Mouse (Mus musculus) lung, adult 2 months (tissue): ENCODE results near the gene Atp6v0e. TPM values are rescaled to one million over a fixed set of nuclear protein-coding genes. Genes with fewer than 3 reads are reported as not detected.
A peak's percentile ranks its signal among the peaks of the same experiment; 100 is the strongest.

Source experiments
- DNase-seq: peaks from one replicate; pipeline ENCODE4 v3.0.0; 2022
- H3K4me1 ChIP-seq: fragments of 200-500 bp; 2 replicates; pipeline ENCODE4 v1.6.1; 2011; ENCODE audit warnings: low read length; ENCODE audit not compliant: control insufficient read depth, insufficient read depth
- H3K4me3 ChIP-seq: fragments of 200-500 bp; replicated peaks from 2 replicates; pipeline ENCODE3; 2011; ENCODE audit warnings: low read depth, mild to moderate bottlenecking, control low read depth, low read length; ENCODE audit errors: extremely low read depth
- CTCF ChIP-seq: fragments of 200-500 bp; IDR thresholded peaks from 2 replicates; pipeline ENCODE4 v1.5.1; 2011; ENCODE audit warnings: mild to moderate bottlenecking, low read length, control low read depth; ENCODE audit not compliant: insufficient read depth
- POLR2A ChIP-seq: fragments of 200-500 bp; IDR thresholded peaks from 2 replicates; pipeline ENCODE4 v1.6.1; 2011; ENCODE audit warnings: low read depth, mild to moderate bottlenecking, control low read depth, low read length, borderline replicate concordance; ENCODE audit errors: extremely low read depth
- WGBS: fragments of 180-500 bp; shearing (Covaris S2); methylation state at CpG from one replicate; pipeline ENCODE4 v1.1.7; 2018; 5-methylcytosine and 5-hydroxymethylcytosine counted together
- polyA plus RNA-seq: library from polyadenylated mRNA; depleted of rRNA; stranded (reverse); fragments of >200 nt; gene quantifications from 2 replicates; pipeline ENCODE4 v1.2.3, GENCODE M21; 2012

Gene Atp6v0e
- polyA plus RNA-seq, 1 experiment: 219 TPM

GRCm38 (mm10) chr17:26708499-26708898, 45.5 kb downstream of the Atp6v0e start:
- Histone ChIP-seq H3K4me3 (no peak overlapping the region), H3K4me1 (no peaks in the 10 kb centered on the region)
- no peak for TF ChIP-seq POLR2A
- no peak for TF ChIP-seq CTCF
- no peak for DNase-seq

DNA sequence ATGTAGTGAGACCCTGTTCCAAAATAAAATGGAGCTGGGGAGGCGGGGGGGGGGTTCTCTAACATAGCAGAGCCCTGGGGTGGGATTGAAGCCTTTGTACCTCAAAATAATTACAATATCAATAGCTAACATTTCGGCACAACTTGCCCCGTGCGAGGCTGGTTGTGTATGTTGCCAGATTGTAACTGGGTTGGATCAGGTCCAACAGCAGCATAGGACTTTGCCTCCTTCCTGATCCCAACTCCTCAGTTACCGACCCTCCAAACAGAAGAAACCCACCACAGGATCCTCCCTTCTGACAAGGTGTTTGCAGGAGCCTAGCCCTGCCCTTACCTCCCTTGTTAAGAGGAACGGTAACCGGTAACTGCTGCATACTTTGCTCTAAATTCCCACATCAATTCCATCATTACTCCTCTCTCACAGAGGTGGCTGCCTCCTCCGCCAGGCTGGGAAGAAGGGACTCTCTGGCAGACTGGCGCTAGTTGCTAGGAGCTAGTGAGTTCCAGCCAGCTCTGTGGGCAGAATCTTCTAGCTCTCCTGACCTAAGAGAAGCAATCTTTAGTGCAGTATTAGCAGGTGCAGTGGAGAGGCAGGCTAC, 46.1 kb downstream of the Atp6v0e start:
- no peak for DNase-seq
- Histone ChIP-seq H3K4me1 (no peaks in the 10 kb centered on the region), H3K4me3 (no peak overlapping the region)
- WGBS: 45% methylated on average over 9 of the region's 9 CpGs
- TF ChIP-seq CTCF (no peak), POLR2A (no peak)

DNA sequence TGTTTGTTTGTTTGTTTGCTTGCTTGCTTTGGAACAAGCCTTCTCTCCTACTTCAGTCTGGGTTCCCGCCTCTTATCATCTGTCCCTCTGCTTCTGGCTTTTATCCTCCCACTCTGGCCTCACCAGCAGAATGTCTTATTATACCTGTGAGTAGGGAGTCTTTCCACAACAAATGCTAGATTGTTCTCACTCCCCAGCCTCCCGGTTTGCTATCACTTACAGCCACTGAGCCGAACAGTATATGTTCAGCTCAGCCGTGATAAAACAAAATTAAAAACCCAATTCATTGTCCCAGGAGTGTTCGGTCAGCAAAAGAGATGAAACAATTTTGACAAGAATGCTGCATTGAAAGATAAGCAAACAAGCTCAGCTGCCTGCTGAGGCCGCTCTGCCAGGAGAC, 47.0 kb downstream of the Atp6v0e start:
- 0 out of 2 replicates have a peak, but pooled peaks cover 2% of the 10 kb centered on the region for H3K4me1 ChIP-seq
- no peak overlapping the region for H3K4me3 ChIP-seq
- no peak for DNase-seq
- no peak for TF ChIP-seq CTCF
- TF ChIP-seq POLR2A: no peak
- WGBS: 49% methylated on average over 6 of the region's 6 CpGs

GRCm38 (mm10) chr17:26715271-26715758, 52.3 kb downstream of the Atp6v0e start, which contains the start of gene Crebrf:
TSS of gene Crebrf (plus strand) at chr17:26715650.
- Histone ChIP-seq H3K4me1 (0 out of 2 replicates have a peak, but pooled peaks cover 2% of the 10 kb centered on the region), H3K4me3 (peak within 1 kb of the TSS; percentile 94)
- DNase-seq: peak; percentile 96
- WGBS: under 1% methylated on average over 41 of the region's 41 CpGs
- peak; percentile 65; the same call in 1 of the 2 replicates for TF ChIP-seq POLR2A
- TF ChIP-seq CTCF: no peak

- TF ChIP-seq CTCF (no peak), POLR2A (peak; percentile 74; the same call in 1 of the 2 replicates)
- WGBS: under 1% methylated on average over 74 of the region's 75 CpGs
These were observed 53.1 kb downstream of the Atp6v0e start for GRCm38 (mm10) chr17:26715916-26716717.

DNA sequence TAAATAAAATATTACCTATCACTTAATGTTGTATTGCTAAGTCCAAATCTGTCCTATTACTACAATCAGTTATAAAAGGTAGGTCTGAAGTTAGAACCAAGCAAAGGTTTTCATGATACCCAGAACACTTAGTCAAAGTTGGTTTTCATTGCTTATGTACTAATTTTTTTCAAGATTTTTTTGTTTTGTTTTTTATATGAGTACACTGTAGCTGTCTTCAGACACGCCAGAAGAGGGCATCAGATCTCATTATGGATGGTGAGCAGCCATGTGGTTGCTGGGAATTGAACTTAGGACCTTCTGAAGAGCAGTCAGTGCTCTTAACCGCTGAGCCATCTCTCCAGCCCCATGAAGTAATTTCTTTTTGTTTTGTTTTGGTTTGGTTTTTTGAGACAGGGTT, 54.8 kb downstream of the Atp6v0e start:
- TF ChIP-seq POLR2A (no peak), CTCF (no peak)
- DNase-seq: no peak
- Histone ChIP-seq H3K4me3 (no peak overlapping the region), H3K4me1 (peaks cover 4% of the 10 kb centered on the region; the same call in 1 of the 2 replicates)
- WGBS: 74% methylated on average over 2 of the region's 2 CpGs

More at GRCm38 (mm10) chr17:26715916-26716717, 53.1 kb downstream of the Atp6v0e start:
- peak; percentile 96 for DNase-seq
- Histone ChIP-seq H3K4me3 (peak overlapping the region; percentile 94), H3K4me1 (0 out of 2 replicates have a peak, but pooled peaks cover 2% of the 10 kb centered on the region)

- no peak overlapping the region for H3K4me3 ChIP-seq
- no peak for DNase-seq
- H3K4me1 ChIP-seq: peaks cover 12% of the 10 kb centered on the region
- TF ChIP-seq POLR2A (no peak), CTCF (no peak)
These were observed 56.4 kb downstream of the Atp6v0e start for GRCm38 (mm10) chr17:26719405-26719804.

GRCm38 (mm10) chr17:26721802-26722201, 58.8 kb downstream of the Atp6v0e start:
- no peak overlapping the region for H3K4me3 ChIP-seq
- TF ChIP-seq CTCF (no peak), POLR2A (no peak)
- H3K4me1 ChIP-seq: peaks cover 25% of the 10 kb centered on the region
- WGBS: 70% methylated on average over 2 of the region's 2 CpGs
- DNase-seq: no peak

- WGBS: 18% methylated on average over 1 of the region's 1 CpGs
- peaks cover 42% of the 10 kb centered on the region for H3K4me1 ChIP-seq
- DNase-seq: no peak
- no peak overlapping the region for H3K4me3 ChIP-seq
- TF ChIP-seq CTCF: no peak
- no peak for TF ChIP-seq POLR2A
These were observed 61.8 kb downstream of the Atp6v0e start for GRCm38 (mm10) chr17:26724790-26725189.

- Histone ChIP-seq H3K4me3 (no peak overlapping the region), H3K4me1 (peaks cover 42% of the 10 kb centered on the region)
- no peak for TF ChIP-seq CTCF
- no peak for TF ChIP-seq POLR2A
- DNase-seq: no peak
- 76% methylated on average over 1 of the region's 1 CpGs for WGBS
These were observed 63.6 kb downstream of the Atp6v0e start for GRCm38 (mm10) chr17:26726674-26727073.
